Mouse (Mus musculus) gastrocnemius, postnatal 4 days (tissue): ENCODE measurements around the gene Gm10644. TPM values are rescaled to one million over a fixed set of nuclear protein-coding genes. Genes with fewer than 3 reads are reported as not detected.
"Not testable (repeated sequence)": the region's sequence is repeated elsewhere in the genome, so short reads cannot be mapped to it uniquely, and the experiment has no call there.

Source experiments
- DNase-seq, 2 experiments: peaks; one replicate each; pipeline ENCODE4 v3.0.0; 2021 to 2022; ENCODE audit warnings: low spot score in 2 of 2, mixed read lengths in 2 of 2
- long read RNA-seq, 2 experiments: library from polyadenylated mRNA; stranded (forward); transcript quantifications; one replicate each; pipeline ENCODE4 v2.0.0; 2021
- total RNA-seq, 2 experiments: library from RNA; stranded (reverse); gene quantifications; 2 replicates each; pipeline ENCODE4 v1.2.3; 2021

Gm10644 gene
- total RNA-seq: under 1 TPM; 0.22 to 0.23 TPM
- long read RNA-seq, experiment 1, partial matches to known transcripts: 0 of 1 reads
- long read RNA-seq, experiment 1, other reads (novel, unspliced or antisense): 1 of 1 reads
- long read RNA-seq, experiment 2, partial matches to known transcripts: 0 of 2 reads
- long read RNA-seq, experiment 2, other reads (novel, unspliced or antisense): 2 of 2 reads

GRCm38 (mm10) chr8:83955106-83955957, at the start of gene Gm10644, which contains the start of gene Asf1b:
TSS of gene Gm10644 (minus strand) at chr8:83955205.
TSS of gene Asf1b (plus strand) at chr8:83955507.
- peak; percentile 88 to 97 for DNase-seq

GRCm38 (mm10) chr8:84004533-84005201, 49.7 kb upstream of the Gm10644 start:
- DNase-seq: peak; percentile 88 to 95

- DNase-seq: no peak
Measured at GRCm38 (mm10) chr8:84003612-84004246, 48.7 kb upstream of the Gm10644 start.

GRCm38 (mm10) chr8:84002957-84003611, 48.1 kb upstream of the Gm10644 start:
- no peak for DNase-seq

GRCm38 (mm10) chr8:84001281-84002000, 46.4 kb upstream of the Gm10644 start, which contains the start of gene 1700067K01Rik:
TSS of gene 1700067K01Rik (plus strand) at chr8:84001502.
- no peak for DNase-seq

GRCm38 (mm10) chr8:83999825-84000224, 44.8 kb upstream of the Gm10644 start:
- no peak for DNase-seq

- DNase-seq: no peak
Measured at GRCm38 (mm10) chr8:83999057-83999705, 44.2 kb upstream of the Gm10644 start.

- peak in 1 of 2 experiments; percentile 58 for DNase-seq
Measured at GRCm38 (mm10) chr8:83998231-83999056, 43.4 kb upstream of the Gm10644 start.

GRCm38 (mm10) chr8:83997511-83998141, 42.6 kb upstream of the Gm10644 start, which contains the start of gene Samd1:
TSS of gene Samd1 (plus strand) at chr8:83997672.
- DNase-seq: peak in 1 of 2 experiments; percentile 66

GRCm38 (mm10) chr8:83996567-83997505, 41.8 kb upstream of the Gm10644 start:
- DNase-seq: peak; percentile 86 to 90

- no peak for DNase-seq
Measured at GRCm38 (mm10) chr8:83995973-83996372, 41.0 kb upstream of the Gm10644 start.

- DNase-seq: no peak
Measured at GRCm38 (mm10) chr8:83994030-83994429, 39.0 kb upstream of the Gm10644 start.

GRCm38 (mm10) chr8:83992488-83992887, 37.5 kb upstream of the Gm10644 start:
- no peak for DNase-seq

- DNase-seq: no peak
Measured at GRCm38 (mm10) chr8:83990170-83990569, 35.2 kb upstream of the Gm10644 start.

- DNase-seq: no peak
Measured at GRCm38 (mm10) chr8:83989243-83989642, 34.2 kb upstream of the Gm10644 start.

- not testable (repeated sequence) for DNase-seq
Measured at GRCm38 (mm10) chr8:83983222-83983621, 28.2 kb upstream of the Gm10644 start.

GRCm38 (mm10) chr8:83982449-83982848, 27.4 kb upstream of the Gm10644 start:
- no peak for DNase-seq
